Mouse (Mus musculus): Measurements from ENCODE around the gene Casp3. TPM values are rescaled to one million over a fixed set of nuclear protein-coding genes. Genes with fewer than 3 reads are reported as not detected.
"Not testable (repeated sequence)": the region's sequence is repeated elsewhere in the genome, so short reads cannot be mapped to it uniquely, and the experiment has no call there.

The Casp3 gene
- total RNA-seq (2022) = 10 to 100 TPM; 12.0 to 15.0 (median 13.5) TPM

GRCm38 (mm10) chr8:46616879-46617689 is at the start of gene Casp3, which contains the start of gene Primpol:
Casp3 (plus strand) TSS chr8:46617291.
Primpol (minus strand) TSS chr8:46617212.
- peak; percentile 86 to 92 for DNase-seq (ENCODE audit: low spot score in 2 of 2)

DNA sequence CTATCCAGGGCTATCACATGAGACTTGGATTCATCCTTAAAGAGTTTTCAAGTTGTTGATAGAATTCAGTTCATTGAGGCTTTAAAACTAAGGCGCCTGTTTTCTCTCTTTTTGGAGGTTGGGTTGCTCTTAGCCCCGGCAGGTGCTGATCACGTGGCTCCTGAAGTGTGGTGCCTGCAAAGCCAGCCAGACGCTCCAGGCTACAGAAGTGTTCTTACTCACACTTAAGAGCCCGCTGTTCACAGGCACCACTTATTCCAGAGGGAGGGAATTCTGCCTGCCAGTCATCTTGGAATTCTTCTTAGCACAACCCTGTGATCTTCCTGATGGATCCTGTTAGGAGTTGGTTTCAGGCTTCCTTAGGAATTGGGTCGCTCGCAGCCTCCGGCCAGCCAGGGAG is 49.1 kb upstream of the Casp3 start:
- no peak for DNase-seq (ENCODE audit: low spot score in 2 of 2)

GRCm38 (mm10) chr8:46568942-46569341 is 48.1 kb upstream of the Casp3 start:
- DNase-seq (ENCODE audit: low spot score in 2 of 2) = no peak

GRCm38 (mm10) chr8:46569659-46570441 is 47.2 kb upstream of the Casp3 start:
- DNase-seq (ENCODE audit: low spot score in 2 of 2) = no peak

DNA sequence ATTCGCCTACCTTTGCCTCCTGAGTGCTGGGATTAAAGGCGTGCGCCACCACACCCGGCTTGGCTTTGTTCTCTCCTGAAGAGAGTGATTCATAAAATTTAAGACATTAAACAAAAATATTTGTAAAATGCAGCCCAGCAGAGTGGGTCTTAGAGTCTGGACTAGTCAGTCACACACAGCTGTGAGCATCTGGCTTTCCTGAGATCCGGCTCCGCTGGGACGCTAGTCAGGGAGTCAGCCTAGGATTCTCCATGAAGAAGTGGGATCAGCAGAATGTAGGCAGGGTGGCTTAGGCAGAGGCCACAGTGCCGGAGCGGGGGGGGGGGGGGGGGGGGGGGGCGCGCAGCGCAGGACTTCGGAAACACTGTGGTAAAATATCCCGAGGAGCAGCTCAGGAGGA is 46.4 kb upstream of the Casp3 start:
- no peak for DNase-seq (ENCODE audit: low spot score in 2 of 2)

DNA sequence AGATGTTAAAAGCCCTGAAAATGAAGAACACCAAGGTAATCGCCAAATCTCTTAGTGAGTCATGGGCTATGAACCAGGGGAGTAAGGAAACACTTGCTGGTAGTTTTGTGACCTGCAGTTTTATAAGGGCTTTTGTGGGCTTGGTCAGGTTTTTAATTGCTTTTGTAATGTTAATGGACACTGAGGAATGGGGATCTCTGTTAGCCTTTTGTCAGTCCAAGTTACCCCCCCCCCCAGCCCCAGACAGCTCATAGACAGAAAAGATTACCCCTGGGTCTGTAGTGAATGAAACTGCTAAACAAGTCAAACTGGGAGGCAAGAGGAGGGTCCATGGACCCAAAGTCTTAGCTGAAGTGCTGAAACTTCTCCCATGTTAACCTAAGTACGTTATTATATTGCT is 43.6 kb upstream of the Casp3 start:
- DNase-seq (ENCODE audit: low spot score in 2 of 2) = no peak

DNA sequence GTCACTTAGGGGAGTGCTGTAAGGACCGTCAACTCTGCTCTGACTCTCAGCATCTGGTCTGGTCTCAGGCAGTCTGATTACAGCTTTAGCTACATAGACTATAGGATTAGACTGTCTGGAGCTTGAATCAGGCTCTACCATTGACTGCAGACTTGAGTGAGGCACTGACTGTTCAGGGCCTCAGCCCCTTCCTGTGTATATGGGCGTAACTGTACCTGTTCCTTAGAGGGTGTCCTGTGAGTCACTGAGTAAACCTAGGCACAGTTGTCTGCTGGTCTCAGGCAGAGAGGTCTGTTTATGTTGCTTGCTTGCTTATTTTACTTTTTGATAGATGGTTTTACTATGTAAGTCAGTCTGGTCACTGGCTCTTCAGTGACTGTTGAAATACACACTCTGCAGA is 43.1 kb upstream of the Casp3 start:
- no peak for DNase-seq (ENCODE audit: low spot score in 2 of 2)

- no peak for DNase-seq (ENCODE audit: low spot score in 2 of 2)
These were observed 38.3 kb upstream of the Casp3 start for GRCm38 (mm10) chr8:46578794-46579193.

DNA sequence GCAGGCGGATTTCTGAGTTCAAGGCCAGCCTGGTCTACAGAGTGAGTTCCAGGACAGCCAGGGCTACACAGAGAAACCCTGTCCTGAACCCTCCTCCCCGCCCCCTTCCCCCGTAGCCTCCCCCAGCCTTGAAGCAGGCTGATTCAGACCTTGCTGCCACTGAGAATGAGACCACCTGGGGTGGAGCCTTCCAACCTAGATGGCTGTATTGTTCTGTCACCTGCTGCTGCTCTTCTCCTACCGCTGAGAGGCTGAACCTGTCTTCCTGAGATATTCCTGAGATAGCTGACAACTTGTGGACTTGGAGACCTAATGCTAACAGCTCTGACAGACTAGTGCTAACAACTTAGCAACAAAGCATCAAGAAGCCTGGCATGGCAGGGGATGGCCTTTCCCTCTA is 32.8 kb upstream of the Casp3 start:
- DNase-seq (ENCODE audit: low spot score in 2 of 2) = not testable (repeated sequence)

GRCm38 (mm10) chr8:46585576-46585975 is 31.5 kb upstream of the Casp3 start:
- no peak for DNase-seq (ENCODE audit: low spot score in 2 of 2)

DNA sequence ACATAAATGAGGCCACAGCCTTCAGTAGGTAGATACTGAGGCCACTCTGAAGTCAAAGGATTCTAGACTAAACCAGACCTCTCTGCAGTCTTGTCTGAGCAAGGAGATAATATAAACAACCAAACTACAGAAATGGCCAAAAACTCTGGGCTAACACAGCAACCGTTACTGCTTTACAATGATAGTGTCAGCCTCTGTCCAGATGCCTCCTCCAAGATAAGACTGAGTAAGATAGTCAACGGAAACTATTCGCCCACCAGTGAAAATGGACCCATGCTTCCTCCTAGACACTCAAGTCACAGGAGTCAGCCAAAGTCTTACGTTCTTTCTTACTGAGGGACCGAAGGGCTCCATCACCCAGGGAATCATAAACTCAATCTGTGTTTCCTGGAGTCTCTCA is 29.2 kb upstream of the Casp3 start:
- DNase-seq (ENCODE audit: low spot score in 2 of 2) = no peak

- no peak for DNase-seq (ENCODE audit: low spot score in 2 of 2)
These were observed 28.4 kb upstream of the Casp3 start for GRCm38 (mm10) chr8:46588663-46589062.

- no peak for DNase-seq (ENCODE audit: low spot score in 2 of 2)
These were observed 24.0 kb upstream of the Casp3 start for GRCm38 (mm10) chr8:46593067-46593466.

GRCm38 (mm10) chr8:46593772-46594171 is 23.3 kb upstream of the Casp3 start:
- no peak for DNase-seq (ENCODE audit: low spot score in 2 of 2)

GRCm38 (mm10) chr8:46595593-46595992 is 21.5 kb upstream of the Casp3 start:
- no peak for DNase-seq (ENCODE audit: low spot score in 2 of 2)

GRCm38 (mm10) chr8:46596530-46596929 is 20.6 kb upstream of the Casp3 start:
- DNase-seq (ENCODE audit: low spot score in 2 of 2) = no peak

- no peak for DNase-seq (ENCODE audit: low spot score in 2 of 2)
These were observed 19.7 kb upstream of the Casp3 start for GRCm38 (mm10) chr8:46597411-46597810.

DNA sequence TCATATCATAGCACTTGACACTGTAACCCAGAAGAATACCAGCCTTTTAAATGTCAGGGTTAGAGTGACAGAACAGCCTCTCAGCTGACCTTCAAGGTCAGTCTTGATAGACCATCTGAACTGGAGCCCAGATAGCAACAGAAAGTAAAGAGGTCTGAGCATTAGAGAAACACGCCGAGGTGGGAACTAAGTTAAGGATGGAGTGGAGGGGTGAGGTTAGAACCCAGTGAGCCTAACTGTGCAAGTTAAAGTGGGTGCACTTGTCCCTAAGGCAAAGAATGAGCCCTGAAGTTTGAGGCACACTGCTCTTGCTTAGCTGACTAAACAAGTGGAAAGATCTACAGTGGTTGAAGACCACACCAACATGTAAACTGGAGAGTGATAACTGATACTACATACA is 19.0 kb upstream of the Casp3 start:
- DNase-seq (ENCODE audit: low spot score in 2 of 2) = no peak

DNA sequence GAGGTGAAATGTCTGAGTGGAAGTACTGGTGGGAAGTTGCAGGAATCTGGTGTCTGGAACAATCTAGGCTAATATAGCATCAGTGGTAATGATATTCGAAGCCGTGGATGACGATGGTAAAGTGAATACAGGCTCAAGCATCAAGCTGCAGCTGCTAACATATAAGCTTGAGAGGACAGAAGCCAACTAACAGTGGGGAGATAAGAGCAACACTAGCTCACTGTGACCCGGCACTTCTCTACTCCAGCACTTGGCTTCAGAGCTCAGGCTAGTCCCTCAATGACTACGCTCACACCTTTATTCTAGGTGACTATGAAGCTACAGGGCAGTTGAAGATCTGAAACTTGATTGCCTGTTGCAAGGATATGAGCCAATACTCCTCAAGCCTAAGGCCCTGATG is 18.3 kb upstream of the Casp3 start:
- no peak for DNase-seq (ENCODE audit: low spot score in 2 of 2)

- DNase-seq (ENCODE audit: low spot score in 2 of 2) = no peak
These were observed 17.7 kb upstream of the Casp3 start for GRCm38 (mm10) chr8:46599314-46599904.

DNA sequence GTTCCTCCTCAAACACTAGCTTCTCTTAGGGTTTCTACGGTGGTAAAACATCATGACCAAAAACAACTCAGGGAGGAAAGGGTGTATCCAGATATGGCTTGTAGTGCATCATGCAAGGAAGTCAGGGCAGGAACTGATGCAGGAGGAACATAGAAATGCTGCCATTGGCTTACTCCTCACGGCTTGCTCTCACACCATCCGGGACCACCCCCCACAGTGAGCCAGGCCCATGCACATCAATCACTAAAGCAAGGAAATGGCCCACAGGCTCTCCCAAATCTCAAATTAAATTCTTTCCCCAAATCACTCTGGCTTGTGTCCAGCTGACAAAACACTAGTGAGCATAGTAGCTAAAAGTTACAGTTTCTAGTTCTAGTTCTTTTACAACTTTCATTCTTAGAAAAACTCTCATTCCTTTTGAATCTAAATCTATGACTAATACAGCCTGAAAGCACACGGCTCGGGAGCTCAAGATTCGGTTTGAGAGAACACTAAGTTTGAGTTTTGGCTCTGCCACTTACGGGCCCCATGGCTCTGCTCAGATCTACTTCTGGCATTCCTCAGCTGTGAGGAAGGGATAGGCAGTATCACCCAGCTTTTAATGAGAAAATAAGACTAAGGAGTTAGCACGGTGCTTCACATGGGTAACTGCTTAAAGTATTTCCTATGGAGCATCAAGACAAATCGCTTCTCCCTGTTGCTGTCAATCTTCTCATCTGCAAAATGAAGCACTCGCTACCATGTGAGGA is 16.0 kb upstream of the Casp3 start:
- DNase-seq (ENCODE audit: low spot score in 2 of 2) = no peak

GRCm38 (mm10) chr8:46603587-46603986 is 13.5 kb upstream of the Casp3 start:
- no peak for DNase-seq (ENCODE audit: low spot score in 2 of 2)
